Mouse (Mus musculus): ENCODE measurements around the gene Nrxn1.
"Not testable (repeated sequence)": the region's sequence is repeated elsewhere in the genome, so short reads cannot be mapped to it uniquely, and the experiment has no call there.

Gene Nrxn1

GRCm38 (mm10) chr17:90583196-90583595 is 509.7 kb downstream of the Nrxn1 start:
- no peak for DNase-seq (ENCODE audit: low spot score)

GRCm38 (mm10) chr17:90569877-90570276 is 523.0 kb downstream of the Nrxn1 start:
- no peak for DNase-seq (ENCODE audit: low spot score)

GRCm38 (mm10) chr17:90565186-90565585 is 527.7 kb downstream of the Nrxn1 start:
- no peak for DNase-seq (ENCODE audit: low spot score)

GRCm38 (mm10) chr17:90556376-90556775 is 536.5 kb downstream of the Nrxn1 start:
- no peak for DNase-seq (ENCODE audit: low spot score)

GRCm38 (mm10) chr17:90550415-90550814 is 542.5 kb downstream of the Nrxn1 start:
- no peak for DNase-seq (ENCODE audit: low spot score)

- DNase-seq (ENCODE audit: low spot score), result no peak
These were observed 546.1 kb downstream of the Nrxn1 start for GRCm38 (mm10) chr17:90546806-90547205.

GRCm38 (mm10) chr17:90544639-90545259 is 548.1 kb downstream of the Nrxn1 start:
- DNase-seq (ENCODE audit: low spot score), result no peak

GRCm38 (mm10) chr17:90543986-90544638 is 548.8 kb downstream of the Nrxn1 start:
- DNase-seq (ENCODE audit: low spot score), result no peak

- DNase-seq (ENCODE audit: low spot score), result no peak
These were observed 561.4 kb downstream of the Nrxn1 start for GRCm38 (mm10) chr17:90531443-90531842.

GRCm38 (mm10) chr17:90506026-90506425 is 586.8 kb downstream of the Nrxn1 start:
- DNase-seq (ENCODE audit: low spot score), result no peak

GRCm38 (mm10) chr17:90503999-90504398 is 588.9 kb downstream of the Nrxn1 start:
- not testable (repeated sequence) for DNase-seq (ENCODE audit: low spot score)

- DNase-seq (ENCODE audit: low spot score), result no peak
These were observed 591.7 kb downstream of the Nrxn1 start for GRCm38 (mm10) chr17:90501023-90501675.

- DNase-seq (ENCODE audit: low spot score), result no peak
These were observed 613.2 kb downstream of the Nrxn1 start for GRCm38 (mm10) chr17:90479531-90480250.

- DNase-seq (ENCODE audit: low spot score), result no peak
These were observed 636.1 kb downstream of the Nrxn1 start for GRCm38 (mm10) chr17:90456748-90457147.

- DNase-seq (ENCODE audit: low spot score), result no peak
These were observed 637.0 kb downstream of the Nrxn1 start for GRCm38 (mm10) chr17:90455904-90456303.

GRCm38 (mm10) chr17:90455409-90455775 is 637.5 kb downstream of the Nrxn1 start:
- peak; percentile 12 for DNase-seq (ENCODE audit: low spot score)

GRCm38 (mm10) chr17:90454738-90455408 is 638.0 kb downstream of the Nrxn1 start:
- no peak for DNase-seq (ENCODE audit: low spot score)

- DNase-seq (ENCODE audit: low spot score), result no peak
These were observed 638.5 kb downstream of the Nrxn1 start for GRCm38 (mm10) chr17:90454356-90454737.

GRCm38 (mm10) chr17:90453280-90453679 is 639.6 kb downstream of the Nrxn1 start:
- no peak for DNase-seq (ENCODE audit: low spot score)

- no peak for DNase-seq (ENCODE audit: low spot score)
These were observed 640.1 kb downstream of the Nrxn1 start for GRCm38 (mm10) chr17:90452770-90453169.

GRCm38 (mm10) chr17:90451384-90451783 is 641.5 kb downstream of the Nrxn1 start:
- DNase-seq (ENCODE audit: low spot score), result no peak

- DNase-seq (ENCODE audit: low spot score), result no peak
These were observed 649.8 kb downstream of the Nrxn1 start for GRCm38 (mm10) chr17:90443067-90443466.

Data from yolk sac, embryonic 10.5 days (tissue).